Mouse (Mus musculus) cerebellum, adult 18-20 months (tissue): ENCODE measurements around the gene Lysmd1.

Source experiments
- DNase-seq, 2 experiments: peaks; one replicate each; pipeline ENCODE4 v3.0.0; 2021

The Lysmd1 gene

DNA sequence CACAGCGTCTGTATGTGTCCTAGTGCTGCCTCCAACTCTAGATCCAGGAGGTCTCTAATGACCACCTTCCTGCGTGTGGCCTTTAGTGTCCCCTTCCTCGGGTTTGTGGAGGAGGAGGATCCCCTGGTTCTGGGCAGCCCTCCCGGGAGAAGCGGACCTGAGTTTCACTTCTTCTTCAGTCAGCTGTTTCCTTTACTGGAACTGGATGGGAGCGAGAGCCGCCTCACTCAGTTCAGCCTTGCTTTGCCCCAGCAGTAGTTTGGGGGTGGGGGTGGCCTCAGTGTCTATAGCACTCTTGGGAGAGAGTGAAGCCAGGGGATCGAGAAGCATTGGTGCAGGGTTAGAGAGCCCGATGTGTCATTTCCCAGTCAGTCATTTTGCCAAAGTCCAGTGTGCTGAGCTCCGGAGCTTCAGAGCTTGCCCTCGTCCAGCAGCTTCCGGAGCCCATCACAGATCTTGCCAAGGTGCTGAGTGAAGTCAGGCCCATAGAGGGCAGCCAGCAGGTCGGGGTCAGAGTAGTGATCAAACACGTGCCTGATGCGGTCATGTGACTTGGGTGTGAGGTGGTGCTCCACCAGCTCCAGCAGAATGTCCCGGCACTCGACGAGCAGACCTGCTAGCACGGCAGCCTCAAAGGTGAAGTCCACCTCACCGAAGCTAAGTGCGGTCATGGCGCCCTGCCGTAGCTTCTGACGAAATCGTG, 5.8 kb downstream of the Lysmd1 start:
- no peak for DNase-seq

GRCm38 (mm10) chr3:95140289-95140595, 6.4 kb downstream of the Lysmd1 start:
- no peak for DNase-seq

DNA sequence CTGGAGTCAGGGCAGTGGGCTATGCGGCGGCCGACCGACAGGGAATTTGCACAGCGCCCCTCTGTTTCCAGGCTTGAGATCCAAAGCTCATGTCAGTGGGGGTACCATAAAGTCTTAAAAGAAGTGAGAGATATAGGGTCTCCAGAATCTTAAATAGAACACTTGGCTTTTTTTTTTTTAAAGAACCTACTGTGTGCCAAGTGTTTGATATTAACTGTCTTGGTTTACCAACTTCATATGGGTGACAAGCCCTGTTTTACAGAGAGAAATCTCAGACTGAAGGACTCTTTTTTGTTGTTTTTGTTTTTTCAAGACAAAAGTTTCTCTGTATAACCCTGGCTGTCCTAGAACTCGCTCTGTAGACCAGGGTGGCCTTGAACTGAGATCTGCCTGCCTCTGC, 6.9 kb downstream of the Lysmd1 start:
- no peak for DNase-seq

- no peak for DNase-seq
Observed at GRCm38 (mm10) chr3:95141474-95141873, 7.6 kb downstream of the Lysmd1 start.

- DNase-seq, result no peak
Observed at GRCm38 (mm10) chr3:95141952-95142616, 8.2 kb downstream of the Lysmd1 start, which contains the start of gene Tnfaip8l2. Tnfaip8l2 (minus strand) TSS chr3:95142360.

DNA sequence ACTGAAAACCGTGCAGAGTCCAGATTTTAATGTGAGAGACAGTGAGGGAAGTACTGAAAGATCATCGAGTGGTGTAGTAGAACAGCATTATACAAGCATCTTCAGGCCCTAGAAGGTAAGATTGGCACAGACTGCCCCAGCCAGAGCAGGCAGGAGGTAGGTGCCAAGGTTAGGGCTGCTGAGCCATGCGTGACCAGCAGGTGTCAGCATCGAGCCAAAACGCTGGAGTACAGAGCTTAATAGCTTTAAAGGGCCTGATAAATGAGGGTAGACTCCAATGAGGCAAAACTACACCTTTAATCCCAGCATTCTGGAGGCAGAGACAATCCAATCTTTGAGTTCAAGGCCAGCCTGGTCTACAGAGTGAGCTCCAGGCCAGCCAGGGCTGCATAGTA, 8.7 kb downstream of the Lysmd1 start:
- DNase-seq, result peak; percentile 90 to 94

- DNase-seq, result no peak
Observed at GRCm38 (mm10) chr3:95147924-95148323, 14.0 kb downstream of the Lysmd1 start.

- DNase-seq, result peak; percentile 39 to 54
Observed at GRCm38 (mm10) chr3:95153874-95154273, 20.0 kb downstream of the Lysmd1 start.

- DNase-seq, result peak; percentile 24 to 25
Observed at GRCm38 (mm10) chr3:95159511-95159986, 25.7 kb downstream of the Lysmd1 start.

- peak; percentile 92 to 95 for DNase-seq
Observed at GRCm38 (mm10) chr3:95159987-95160963, 26.4 kb downstream of the Lysmd1 start, which contains the start of gene Sema6c. Sema6c (plus strand) TSS chr3:95160457.

DNA sequence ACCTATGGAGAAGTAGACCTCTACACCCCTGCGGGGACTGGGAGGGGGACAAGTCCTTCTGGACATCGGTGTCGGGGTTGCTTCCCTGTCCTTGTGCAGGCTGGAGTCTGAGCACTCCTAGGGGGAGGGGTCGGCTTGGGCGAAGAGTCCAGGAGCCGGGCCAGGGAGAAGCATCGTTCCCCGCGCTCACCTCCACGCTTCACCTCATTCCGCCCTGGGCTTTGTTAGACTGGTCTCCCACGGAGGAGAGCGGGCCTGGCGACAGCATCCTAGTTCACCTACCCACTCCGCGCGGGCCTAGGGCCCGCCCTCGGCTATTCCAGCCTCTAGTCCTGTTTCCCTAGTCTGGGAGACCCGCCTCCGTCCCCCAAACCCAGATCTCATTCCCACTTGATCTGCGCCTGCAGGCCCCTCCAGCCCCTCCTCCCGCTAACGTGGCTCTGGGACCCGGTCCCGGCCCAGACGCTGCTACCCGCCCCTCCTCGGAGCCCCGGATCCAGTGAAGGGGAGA, 27.2 kb downstream of the Lysmd1 start:
- peak; percentile 48 to 58 for DNase-seq

- DNase-seq, result peak; percentile 13 to 32
Observed at GRCm38 (mm10) chr3:95161618-95162344, 27.9 kb downstream of the Lysmd1 start.

DNA sequence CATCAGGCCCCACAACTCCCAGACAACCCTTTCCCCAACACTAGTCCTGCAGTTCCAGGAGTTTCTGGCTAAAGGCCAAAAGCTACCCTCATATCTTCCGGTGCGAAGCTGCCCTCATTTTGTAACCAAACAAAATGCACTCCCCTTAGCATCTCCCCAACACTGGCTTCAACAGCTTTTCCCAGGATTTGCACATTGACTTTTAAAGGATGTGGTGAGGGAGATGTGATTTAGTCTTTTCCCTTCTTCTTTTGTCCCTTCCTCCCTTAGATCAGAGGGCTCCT, 28.4 kb downstream of the Lysmd1 start:
- DNase-seq, result no peak

GRCm38 (mm10) chr3:95163419-95164255, 29.7 kb downstream of the Lysmd1 start:
- DNase-seq, result peak in 1 of 2 experiments; percentile 13

DNA sequence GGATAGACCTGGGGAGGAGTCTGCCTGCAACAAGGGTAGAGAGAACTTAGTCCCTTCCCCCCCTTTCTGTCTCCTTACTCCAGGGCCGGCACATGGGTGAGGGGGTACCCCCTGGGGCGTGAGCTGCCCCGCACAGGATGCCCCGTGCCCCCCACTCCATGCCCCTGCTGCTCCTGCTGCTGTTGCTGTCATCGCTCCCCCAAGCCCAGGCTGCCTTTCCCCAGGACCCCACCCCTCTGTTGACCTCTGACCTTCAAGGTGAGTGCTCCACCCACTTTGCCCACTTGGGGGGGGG, 30.3 kb downstream of the Lysmd1 start:
- DNase-seq, result no peak

- DNase-seq, result no peak
Observed at GRCm38 (mm10) chr3:95164840-95165239, 31.0 kb downstream of the Lysmd1 start.

- no peak for DNase-seq
Observed at GRCm38 (mm10) chr3:95169996-95170395, 36.1 kb downstream of the Lysmd1 start.

DNA sequence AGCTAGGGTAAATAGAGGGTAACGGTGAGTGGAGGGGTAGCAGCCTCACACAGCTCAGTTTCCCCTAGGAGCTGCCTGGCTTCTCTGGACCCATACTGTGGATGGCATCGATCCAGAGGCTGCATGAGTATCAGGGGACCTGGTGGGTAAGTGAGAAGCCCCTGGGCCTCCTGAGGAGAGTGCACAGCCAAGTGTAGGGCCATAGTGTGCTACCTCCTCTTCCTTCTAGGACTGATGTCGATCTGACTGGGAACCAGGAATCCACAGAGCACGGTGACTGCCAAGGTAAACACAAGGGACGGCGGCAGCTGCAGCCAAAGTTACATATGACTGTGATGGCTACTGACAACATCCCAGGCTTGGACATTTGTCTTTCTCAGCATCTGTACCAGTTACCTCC, 37.2 kb downstream of the Lysmd1 start:
- no peak for DNase-seq

GRCm38 (mm10) chr3:95172526-95173255, 38.8 kb downstream of the Lysmd1 start:
- DNase-seq, result no peak

DNA sequence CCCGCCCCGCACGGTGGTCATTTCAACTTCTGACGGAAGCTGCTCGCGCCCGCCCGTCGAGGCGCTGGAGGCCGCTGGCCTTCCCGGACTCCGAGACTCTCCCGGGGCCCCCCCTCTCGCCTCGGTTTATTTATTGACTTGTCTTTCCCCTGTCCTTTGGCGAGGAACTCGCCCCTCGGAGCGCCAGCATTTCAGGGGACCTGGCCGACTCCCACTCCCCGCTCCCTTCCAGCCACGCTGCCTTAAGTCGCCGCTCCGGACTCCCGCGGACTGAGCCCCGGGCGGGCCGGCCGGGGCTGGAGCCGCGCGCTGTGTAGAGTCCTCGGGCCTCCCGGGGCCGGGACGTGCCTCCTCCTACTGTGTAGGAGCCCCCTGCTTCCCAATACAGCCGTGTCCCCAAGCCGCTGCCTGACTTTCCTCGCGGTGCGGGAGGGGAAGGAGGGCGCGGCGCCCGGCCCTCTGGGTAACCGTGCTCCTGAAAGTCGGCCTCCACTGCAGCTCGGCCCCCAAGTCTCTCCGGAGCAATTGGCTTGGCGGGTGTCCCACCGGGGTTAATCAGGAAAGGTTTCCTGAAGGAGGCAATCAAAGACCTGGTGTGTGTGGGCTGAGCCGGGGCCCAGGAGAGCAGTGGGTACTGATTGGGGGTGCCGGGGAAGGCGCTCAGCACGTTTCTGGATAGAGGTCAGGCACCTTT, 39.5 kb downstream of the Lysmd1 start:
- DNase-seq, result peak; percentile 16 to 31
